Mouse (Mus musculus) ovary, postnatal 10 days (tissue): Measurements from ENCODE around the gene Vmn1r1.
"Not testable (repeated sequence)": the region's sequence is repeated elsewhere in the genome, so short reads cannot be mapped to it uniquely, and the experiment has no call there.

Experiments used
- DNase-seq: peaks from one replicate; pipeline ENCODE4 v3.0.0; 2022; ENCODE audit warnings: low spot score

The Vmn1r1 gene

GRCm38 (mm10) chr1:182164386-182164785 lies at the start of gene Vmn1r1:
Vmn1r1 (minus strand) TSS chr1:182164486.
- no peak for DNase-seq

DNA sequence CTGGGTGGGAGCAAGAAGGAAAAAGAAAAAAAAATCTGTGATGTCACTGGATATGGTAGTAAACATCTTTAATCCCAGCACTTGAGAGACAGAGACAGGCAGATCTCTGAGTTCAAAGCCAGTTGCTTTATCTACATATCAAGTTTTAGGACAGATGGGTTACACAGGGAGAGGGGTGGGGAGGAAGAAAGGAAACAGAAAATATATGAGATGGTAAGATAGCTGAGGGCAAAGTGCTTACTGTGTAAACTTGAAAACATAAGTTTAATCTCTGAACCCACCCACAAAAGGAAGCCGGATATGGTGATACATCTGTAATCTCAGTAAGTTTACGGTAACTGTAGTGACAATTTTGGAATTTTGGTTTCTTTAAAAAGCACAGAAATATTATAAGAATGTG lies 46.0 kb upstream of the Vmn1r1 start:
- no peak for DNase-seq

DNA sequence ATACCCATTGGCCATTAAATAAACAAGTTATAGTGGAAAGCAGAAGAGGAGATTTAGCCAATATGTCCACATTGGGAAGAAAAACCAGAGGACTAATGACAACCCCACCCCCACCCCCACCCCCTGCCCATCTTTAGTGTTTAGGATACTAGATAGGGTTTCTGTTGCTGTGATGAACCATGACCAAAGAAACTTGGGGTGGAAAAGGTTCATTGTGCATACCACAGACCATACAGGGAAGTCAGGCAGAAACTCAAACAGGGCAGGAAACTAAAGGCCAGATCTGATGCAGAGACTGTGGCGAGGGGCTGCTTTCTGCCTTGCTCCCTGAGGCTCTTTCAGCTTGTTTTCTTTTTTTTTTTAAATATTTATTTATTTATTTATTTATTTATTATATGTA lies 28.3 kb upstream of the Vmn1r1 start:
- DNase-seq = no peak

GRCm38 (mm10) chr1:182191816-182192545 lies 27.7 kb upstream of the Vmn1r1 start:
- DNase-seq = no peak

GRCm38 (mm10) chr1:182191181-182191580 lies 26.9 kb upstream of the Vmn1r1 start:
- no peak for DNase-seq

DNA sequence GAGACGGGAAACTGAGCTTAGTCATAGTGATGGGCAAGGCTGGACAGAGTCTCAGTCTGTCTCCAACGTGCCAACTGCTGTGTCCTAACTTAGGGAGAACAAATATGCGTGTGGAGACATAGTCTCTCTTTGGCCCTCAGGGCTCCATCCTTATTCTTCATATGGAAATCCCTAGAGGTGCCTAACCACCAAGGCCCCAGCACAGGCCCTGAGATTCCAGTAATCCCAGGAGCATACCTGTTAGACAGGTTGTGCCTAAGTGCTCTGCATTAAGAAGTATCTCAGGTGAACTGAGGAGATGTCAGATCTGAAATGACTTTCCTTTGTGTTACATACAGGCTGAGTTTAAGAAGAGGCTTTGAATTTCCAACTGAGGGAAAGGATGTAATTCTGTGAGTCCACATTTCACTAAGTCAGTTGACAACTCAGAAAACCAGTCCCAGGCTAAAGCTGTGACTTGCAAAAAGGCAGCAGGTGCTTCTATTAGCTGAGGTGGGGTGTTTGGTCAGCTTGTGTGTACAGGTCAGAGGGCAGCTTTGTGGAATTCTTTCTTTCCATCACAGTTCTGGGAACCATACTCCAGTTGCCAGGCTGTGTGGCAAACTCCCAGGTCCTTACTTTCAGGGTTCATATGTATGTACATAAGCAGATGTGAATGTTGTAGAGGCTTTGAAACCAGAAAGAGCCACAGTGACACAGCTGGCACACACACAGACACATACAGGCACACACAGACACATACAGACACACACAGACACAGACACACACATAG lies 25.6 kb upstream of the Vmn1r1 start:
- DNase-seq = no peak

GRCm38 (mm10) chr1:182182449-182182848 lies 18.2 kb upstream of the Vmn1r1 start:
- DNase-seq = not testable (repeated sequence)

GRCm38 (mm10) chr1:182181456-182182305 lies 17.4 kb upstream of the Vmn1r1 start:
- no peak for DNase-seq

DNA sequence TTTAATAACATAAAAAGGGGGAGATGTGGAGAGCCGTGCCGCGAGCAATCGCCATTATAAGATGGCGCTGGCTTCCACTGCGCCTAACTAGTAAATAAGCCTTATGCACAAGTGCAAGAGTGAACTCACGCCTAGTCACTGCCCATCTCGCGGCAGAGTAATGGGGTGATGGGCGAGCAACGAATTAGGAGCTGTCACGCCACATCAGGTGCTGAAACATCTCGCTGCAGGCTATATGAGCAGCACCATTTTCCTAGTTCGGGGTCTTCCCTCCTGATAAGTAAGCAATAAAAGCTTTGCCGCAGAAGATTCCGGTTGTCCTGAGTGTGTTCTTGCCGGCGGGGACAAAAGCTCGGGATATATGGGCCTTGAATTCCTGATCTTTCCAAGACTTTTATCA lies 12.7 kb upstream of the Vmn1r1 start:
- not testable (repeated sequence) for DNase-seq

- not testable (repeated sequence) for DNase-seq
Measured at GRCm38 (mm10) chr1:182170206-182170605, 5.9 kb upstream of the Vmn1r1 start.

GRCm38 (mm10) chr1:182162951-182163350 lies 1.3 kb downstream of the Vmn1r1 start:
- no peak for DNase-seq

GRCm38 (mm10) chr1:182159575-182159974 lies 4.7 kb downstream of the Vmn1r1 start:
- no peak for DNase-seq

GRCm38 (mm10) chr1:182157734-182158133 lies 6.6 kb downstream of the Vmn1r1 start:
- DNase-seq = no peak

DNA sequence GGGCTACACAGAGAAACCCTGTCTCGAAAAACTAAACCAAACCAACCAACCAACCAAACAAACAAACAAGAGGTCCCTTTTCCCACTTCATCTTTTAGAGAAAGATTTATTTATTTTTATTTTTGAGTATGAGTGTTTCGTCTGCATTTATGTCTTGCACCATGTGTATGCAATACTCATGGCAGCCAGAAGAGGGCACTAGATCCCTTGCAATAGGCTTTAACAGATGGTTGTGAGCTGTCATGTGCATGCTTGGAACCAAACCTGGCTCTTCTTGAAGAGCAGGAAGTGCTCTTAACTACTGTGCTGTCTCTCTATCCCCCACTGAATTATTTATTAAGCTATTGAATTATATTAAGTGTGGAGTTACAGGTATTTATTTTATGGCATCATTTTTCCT lies 14.3 kb downstream of the Vmn1r1 start:
- no peak for DNase-seq

DNA sequence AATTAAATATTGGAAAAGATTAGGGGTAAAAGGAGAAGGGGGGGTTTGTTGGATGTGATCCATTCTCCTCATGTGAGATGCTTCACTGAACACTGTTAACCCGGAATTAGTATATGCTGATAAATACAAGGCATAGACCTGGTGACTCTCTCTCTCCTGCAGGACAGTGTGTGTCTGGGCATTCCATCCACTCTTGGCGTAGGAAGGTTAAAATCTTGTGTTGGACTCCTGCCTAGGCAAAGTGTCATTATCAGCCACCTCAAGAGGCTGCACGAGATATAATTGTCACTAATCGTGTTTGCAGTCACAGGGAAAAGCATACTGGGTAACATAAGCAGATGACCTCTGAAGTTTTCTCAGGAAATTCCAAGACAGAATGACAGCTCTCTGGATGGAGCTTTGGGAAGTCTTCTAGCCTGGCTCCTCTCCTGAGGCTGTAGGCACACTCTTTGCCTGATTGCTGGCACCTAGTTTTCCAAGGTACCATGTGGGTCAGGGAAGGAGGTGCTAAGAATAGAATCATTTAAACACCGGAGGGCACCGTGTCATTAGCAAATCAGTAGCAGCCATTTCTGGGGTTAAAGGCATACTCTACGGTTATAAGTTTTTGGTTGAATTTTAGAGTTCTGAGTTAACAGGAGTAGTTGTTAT lies 15.3 kb downstream of the Vmn1r1 start:
- DNase-seq = no peak

DNA sequence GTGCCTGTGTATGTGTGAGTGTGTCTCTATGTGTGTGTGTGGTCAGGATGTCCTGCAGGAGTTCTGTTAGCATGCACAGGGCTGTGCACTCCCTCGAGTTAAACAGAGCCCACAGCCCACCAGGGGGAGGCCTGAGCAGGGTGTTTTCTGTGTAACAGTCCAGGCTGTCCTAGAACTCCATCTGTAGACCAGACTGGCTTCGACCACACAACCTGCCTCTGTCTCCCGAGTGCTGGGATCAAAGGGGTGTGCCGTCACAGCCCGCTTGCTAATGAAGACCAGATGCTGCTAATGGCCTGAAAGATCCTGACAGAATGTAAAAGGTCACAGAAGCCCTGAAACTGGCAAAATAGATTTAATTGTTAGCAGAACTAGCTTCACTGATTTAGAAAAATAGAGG lies 18.7 kb downstream of the Vmn1r1 start:
- DNase-seq = no peak

DNA sequence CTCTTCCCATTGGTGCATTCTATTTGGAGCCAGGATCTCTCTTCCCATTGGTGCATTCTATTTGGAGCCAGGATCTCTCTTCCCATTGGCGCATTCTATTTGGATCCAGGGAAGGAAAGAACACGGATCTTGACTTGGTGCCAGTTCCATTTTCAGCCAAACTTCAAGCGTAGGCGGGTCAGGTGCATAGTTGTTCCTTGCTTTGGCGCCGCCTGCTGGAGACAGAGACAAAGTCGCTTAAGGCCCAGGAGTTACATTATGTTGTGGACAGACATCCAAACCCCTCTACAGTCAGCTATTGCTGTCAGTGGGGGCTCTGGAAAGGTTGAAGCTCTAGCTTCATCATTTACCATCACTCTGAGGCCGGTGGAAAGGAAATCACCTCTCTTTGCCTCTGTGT lies 21.0 kb downstream of the Vmn1r1 start:
- no peak for DNase-seq

- no peak for DNase-seq
Measured at GRCm38 (mm10) chr1:182142725-182143124, 21.6 kb downstream of the Vmn1r1 start.

- peak; percentile 69 for DNase-seq
Measured at GRCm38 (mm10) chr1:182140370-182140769, 23.9 kb downstream of the Vmn1r1 start.

GRCm38 (mm10) chr1:182139937-182140336 lies 24.3 kb downstream of the Vmn1r1 start:
- no peak for DNase-seq

DNA sequence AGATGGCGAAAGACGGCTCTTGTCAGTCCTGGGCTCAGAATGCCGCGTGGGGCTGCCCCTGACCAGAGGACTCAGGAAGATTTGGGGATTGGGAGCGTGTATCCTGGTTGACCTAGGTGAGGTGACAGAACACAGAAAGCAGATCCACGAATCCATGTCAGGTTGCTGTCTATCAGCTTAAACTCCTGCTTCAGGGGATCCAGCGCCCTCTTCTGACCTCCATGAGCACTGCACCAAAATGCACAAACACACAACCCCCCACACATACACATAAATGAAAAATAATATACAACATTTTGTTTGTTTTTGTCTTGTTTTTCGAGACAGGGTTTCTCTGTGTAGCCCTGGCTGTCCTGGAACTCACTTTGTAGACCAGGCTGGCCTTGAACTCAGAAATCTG lies 26.1 kb downstream of the Vmn1r1 start:
- DNase-seq = no peak
